Mouse (Mus musculus) small intestine, adult 2 months (tissue): ENCODE measurements around the gene Hivep3.

Experiments used
- CTCF ChIP-seq: fragments of 200-500 bp; IDR thresholded peaks from 2 replicates; pipeline ENCODE4 v1.5.1; 2012; ENCODE audit warnings: low read depth, mild to moderate bottlenecking, control low read depth, inconsistent platforms, low read length, moderate library complexity, mixed read lengths; ENCODE audit not compliant: insufficient replicate concordance, insufficient read length; ENCODE audit errors: extremely low read depth
- POLR2A ChIP-seq: fragments of 200-500 bp; IDR thresholded peaks from 2 replicates; pipeline ENCODE4 v1.6.1; 2012; ENCODE audit warnings: low read depth, mild to moderate bottlenecking, control low read depth, inconsistent platforms, low read length, moderate library complexity

- no peak for TF ChIP-seq CTCF
- no peak for TF ChIP-seq POLR2A
These were observed 275.6 kb downstream of the Hivep3 start for GRCm38 (mm10) chr4:120009151-120009550.
